Mouse (Mus musculus) left cerebral cortex, postnatal 10 days (tissue): Measurements from ENCODE around the gene Cttn. TPM values are rescaled to one million over a fixed set of nuclear protein-coding genes. Genes with fewer than 3 reads are reported as not detected.

Experiments
- DNase-seq, 2 experiments: peaks; one replicate each; pipeline ENCODE4 v3.0.0; 2021 to 2022; ENCODE audit warnings: low spot score in 2 of 2, mixed read lengths in 1 of 2; ENCODE audit errors: extremely low spot score in 1 of 2
- intact Hi-C: fragments of 180-260 bp; cut with DNase I; formaldehyde crosslinking; loops from one replicate; pipeline ENCODE4 v1.15.1; 2025
- total RNA-seq, 2 experiments: library from RNA; stranded (reverse); gene quantifications; 2 replicates each; pipeline ENCODE4 v1.2.3; 2021

Cttn gene
- 100 to 1,000 TPM; 122 to 136 TPM for total RNA-seq

DNA sequence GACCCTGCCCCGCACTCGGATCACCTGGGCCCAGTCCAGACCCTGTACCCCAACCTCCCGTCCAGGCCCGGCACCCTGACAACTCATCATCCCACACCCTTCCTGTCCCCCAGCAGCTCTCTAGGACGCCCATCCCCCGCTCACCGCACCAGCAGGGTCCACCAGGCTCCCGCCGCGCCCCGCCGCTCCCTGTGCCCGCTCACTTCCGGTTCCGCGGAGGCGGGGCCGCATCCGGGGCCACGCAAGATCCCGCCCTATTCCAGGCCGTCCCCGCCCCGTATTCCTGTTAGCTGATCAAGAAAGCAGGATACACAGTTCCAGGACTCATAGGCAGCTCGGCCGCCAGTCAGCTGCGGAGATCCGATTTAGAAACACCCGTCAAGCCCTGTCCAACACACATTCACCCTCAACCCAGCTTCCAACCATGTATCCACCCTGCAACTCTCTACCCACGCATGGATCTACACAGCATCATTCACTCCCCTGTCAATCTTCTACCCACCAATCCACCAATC is at the start of gene Cttn:
Cttn (minus strand) TSS at position 465 of the 515 bp plus-strand sequence.
- DNase-seq = peak; percentile 87 to 95
- intact Hi-C loops = no loop called here

DNA sequence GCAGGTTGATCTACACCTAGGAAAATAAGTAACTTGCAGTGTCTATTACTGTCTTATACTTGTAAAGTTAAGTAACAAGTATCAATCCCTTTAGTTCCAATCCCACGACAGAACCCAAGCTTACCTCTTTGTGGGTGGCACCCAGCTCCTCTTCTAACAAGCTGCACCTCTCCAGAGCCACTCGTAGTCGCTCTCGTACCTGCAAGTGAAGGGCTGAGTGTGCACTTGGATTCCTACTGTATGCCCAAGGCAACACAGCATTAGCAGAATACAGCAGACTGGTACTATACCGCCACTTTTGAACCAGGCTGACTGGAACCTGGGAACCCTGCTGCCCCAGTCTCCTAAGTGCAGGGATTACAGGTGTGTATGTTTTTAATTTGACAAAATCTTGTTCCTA is 49.0 kb upstream of the Cttn start:
- intact Hi-C loops = no loop called here

DNA sequence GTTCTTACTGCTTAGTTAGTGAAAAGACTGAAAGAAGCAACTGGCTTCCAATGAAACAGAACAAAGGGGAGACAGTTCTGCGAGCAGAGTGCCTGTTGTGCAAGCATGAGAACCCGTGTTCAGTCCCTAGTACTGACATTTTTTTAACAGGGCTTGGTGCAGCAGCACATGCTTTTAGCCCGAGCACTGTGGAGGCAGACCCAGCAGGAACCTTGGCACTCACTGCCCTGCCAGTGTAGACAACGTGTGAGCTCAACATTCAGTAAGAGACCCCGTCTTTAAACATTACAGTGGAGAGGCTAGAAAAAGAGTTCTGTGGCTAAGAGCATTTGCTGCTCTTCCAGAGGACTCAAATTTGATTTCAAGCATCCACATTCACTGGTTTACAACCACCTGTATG is 45.9 kb upstream of the Cttn start:
- intact Hi-C loops = no loop called here
- DNase-seq = no peak

More for the DNA sequence above, 49.0 kb upstream of the Cttn start:
- no peak for DNase-seq

DNA sequence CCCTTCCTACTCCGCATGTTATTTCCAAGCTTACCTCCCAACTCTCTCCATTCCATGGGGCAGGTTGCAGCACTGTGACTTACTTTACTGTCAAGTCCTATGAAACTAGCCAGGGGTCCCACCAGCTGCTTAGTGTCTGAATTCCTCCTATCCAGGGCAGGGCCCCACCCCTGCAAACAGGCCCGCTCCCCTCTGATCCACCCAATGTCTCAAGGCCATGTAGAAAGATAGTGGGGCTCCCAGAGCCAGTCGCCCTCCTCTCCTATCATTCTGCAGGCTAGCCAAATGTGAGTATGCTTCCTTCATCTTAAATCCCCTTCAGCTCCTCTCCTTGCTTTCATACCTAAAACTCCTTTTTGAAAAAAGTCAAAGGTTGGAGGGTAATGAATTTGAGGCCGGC is 38.3 kb upstream of the Cttn start:
- DNase-seq = no peak
- intact Hi-C loops = no loop called here

DNA sequence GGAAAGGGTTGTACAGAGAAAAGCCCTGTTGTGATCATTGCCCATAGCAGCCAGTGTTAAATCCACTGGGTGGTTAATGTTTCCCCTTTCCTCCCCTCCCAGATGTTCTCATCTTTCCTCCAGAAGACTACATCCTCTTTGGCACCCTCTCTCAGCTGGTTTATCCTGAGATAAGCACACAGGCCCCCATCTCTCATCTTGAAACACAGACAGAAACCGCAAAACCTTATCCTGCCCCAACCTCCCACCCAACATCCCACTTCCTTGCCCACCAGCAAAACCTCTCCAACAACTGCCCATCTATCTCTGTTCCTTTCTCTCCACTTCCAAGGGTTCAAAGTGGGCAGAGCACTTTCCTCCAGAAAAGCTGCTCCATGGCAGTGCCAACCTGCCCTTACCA is 36.0 kb upstream of the Cttn start:
- DNase-seq = no peak
- intact Hi-C loops = no loop called here

DNA sequence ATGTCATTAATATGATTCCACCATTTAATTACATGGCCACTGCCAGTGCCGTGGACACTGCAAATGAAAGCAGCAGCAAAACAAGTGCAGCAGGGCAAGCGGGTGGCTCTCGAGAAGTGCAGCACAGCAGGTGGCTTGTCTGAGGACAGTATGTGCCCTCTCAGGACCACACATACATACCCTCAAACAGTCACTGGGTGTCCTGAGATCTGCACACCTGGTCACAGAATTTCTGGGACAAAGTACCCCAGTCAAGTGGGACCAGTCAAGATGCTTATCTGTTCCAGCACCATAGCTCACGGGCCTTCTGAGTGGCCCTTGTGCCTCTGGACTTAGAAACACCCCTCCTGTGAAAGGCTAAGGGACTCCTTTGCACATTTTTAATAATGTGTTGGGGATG is 33.1 kb upstream of the Cttn start:
- intact Hi-C loops = no loop called here
- DNase-seq = no peak

DNA sequence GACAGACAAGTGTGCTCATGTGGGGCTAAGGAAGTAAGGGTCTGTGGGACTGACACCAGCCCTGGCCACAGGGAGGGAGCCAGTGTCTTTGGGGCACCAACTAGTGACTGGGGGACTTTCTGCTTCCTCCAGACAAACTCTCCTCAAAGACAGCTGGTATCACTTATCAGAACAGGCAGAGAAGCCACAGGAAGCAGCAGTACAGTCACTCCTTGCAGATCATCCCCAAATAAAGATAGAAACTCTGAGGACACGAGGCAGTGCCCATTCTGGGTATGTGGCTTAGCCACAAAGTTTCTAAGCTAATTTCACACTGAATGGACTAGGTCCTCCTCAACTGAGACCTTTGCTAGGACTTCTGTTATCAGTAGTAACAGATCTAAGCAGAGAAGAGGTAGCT is 22.1 kb upstream of the Cttn start:
- no peak for DNase-seq
- intact Hi-C loops = no loop called here

DNA sequence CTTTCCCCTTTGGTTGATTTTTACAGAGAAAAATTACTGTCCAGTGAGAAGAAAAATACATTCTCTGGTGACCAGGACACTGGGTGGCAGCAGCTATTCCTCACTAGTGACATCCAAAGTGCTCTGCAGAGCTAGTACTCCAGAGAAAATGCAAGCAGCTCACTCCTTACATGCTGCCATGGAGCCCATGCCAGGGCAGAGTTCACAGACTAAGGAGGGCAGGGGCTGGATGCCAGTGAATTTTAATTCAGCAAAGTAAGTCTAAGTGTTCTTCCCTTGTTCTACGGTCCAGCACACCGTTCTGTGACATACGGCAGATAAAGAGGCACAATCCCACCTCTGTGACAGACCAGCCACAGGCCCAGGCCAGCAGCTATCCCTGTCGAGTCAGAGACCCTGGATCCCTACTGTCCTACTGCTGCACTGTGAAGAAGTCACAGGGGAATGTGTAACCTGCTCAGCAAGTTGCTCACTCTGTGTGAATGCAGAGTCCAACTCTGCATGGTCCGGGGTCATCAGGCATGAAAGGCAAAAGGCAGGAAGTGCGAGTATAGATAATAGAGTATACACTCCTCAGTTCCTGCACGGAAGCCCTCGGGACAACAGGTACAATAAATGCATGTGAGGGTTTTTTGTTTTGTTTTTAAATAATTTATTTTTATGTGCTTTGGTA is 19.5 kb upstream of the Cttn start:
- DNase-seq = no peak
- intact Hi-C loops = no loop called here

DNA sequence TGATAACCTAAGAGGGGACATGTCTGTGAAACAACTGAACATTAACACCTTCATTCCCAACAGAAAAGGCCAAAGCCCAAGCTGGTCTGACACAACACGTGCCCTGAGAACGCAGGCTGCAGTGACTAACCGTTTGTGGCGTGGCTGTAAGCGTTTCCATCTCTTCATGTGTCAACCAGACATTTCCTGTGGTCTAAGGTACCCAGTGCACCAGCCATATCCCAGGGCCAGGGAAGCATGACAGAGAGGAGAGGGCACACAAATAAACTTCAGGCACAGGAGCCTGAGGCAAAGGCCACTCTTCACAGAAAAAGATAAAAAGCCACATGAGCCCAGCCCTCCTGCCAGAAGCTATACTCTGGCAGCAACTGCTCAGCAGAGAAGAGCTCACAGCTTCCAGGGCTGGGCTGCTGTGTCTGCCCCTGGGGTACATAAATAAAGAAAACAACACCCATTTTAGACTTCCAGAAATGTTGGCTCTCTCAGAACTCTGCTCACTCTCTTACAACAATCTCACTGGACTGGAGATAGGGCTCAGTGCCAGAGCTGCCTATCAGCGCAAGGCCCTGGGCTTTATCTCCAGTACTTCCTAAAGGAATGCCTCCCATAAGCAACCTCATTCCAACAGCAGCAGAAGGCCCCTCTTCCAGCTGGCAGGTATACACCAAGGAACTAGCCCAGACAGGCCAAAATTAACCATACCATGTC is 18.4 kb upstream of the Cttn start:
- intact Hi-C loops = no loop called here
- no peak for DNase-seq

DNA sequence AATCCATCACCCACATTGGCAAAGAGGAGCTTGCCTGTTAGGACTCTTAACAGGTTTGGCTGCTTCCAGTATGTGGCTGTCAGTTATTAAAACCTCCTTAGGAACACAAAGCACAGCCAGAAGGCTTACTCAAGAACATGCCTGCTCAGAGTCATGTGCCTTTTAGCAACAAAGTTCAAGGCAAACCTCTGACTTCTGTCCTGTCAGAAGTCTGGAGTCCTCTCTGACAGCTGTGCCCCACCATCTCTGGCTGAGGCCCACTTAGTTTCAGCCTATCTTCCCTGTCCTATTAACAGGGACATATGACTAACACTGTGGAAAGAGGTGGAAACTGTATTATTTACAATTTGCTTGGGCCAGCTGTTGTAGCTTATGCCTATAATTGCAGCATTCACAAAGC is 9.5 kb upstream of the Cttn start:
- DNase-seq = no peak
- intact Hi-C loops = no loop called here

DNA sequence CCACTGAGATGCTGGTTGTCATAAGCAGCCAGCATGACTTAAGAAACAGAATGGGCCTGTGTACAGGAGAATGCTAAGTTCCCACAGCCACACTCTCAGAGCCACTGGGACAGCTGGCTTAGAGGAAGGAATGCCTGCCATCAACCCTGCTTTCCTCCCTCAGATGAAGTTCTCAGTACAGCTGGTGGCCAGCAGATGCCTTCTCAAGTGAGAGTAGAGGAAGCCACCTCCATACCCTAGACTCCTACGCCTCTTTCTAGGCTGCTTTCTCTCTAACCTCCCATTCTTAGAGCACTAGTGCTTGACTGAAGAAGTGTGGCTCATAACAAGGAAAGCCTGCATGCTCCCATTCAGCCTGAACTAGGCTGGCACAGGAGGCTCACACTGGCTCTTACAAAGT is 8.8 kb upstream of the Cttn start:
- intact Hi-C loops = no loop called here

DNA sequence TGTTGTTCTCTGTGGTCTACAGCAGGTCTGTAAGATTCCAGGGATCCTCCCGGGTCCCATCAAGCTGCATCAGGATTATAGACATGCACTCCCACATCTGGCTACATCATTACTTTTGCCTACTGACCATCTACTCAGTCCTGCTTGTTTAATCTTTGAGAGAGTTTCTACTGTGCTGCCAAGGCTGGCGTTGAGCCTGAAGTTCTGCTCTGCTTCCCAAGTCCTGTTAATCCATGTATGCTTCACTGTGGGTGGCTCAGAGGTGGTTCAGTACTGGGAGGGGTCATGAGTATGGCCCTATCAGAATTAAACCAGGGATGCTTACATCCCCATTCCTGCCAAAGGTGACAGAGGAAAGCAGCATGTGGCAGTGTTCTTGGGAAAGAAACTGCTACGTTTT is 4.9 kb upstream of the Cttn start:
- DNase-seq = no peak

More for the DNA sequence above, 8.8 kb upstream of the Cttn start:
- peak in 1 of 2 experiments; percentile 20 for DNase-seq

DNA sequence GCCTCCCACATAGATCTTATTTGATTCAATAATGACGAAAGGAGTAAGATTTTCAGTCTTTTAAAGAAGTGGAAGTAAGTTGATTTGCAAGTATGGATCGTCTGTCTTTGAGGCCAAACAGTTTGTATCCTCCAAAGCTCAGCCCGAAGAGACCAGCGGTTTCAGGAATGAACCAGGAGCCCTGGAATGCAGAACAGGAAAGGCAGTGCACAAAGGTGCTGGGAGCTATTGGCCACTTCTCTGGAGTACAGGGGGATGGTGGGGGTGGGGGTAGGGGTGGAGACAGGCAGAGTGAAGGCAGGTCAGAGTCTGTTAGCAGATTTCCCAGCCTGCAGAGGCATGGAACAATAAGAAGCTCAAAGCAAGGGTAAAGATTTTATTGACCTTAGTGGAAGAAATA is 2.7 kb upstream of the Cttn start:
- intact Hi-C loops = no loop called here
- DNase-seq = no peak

More for the DNA sequence above, 4.9 kb upstream of the Cttn start:
- intact Hi-C loops = no loop called here

DNA sequence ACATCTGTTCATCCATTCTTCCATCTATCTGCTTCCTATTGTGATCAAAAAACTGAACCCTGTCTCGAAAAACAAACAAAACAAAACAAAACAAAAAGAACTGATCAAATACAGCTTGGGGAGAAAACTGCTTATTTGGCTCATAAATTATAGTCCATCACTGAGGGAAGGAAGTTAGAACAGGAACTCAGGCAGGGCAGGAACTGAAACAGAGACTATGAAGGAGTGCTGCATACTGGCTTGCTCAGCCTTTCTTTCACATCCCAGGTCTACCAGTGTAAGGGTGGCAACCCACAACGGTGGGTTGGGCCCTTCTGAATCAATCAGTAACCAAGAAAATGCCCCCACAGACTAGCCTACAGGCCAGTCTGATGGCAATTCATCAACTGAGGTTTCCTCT is 294 bp upstream of the Cttn start:
- no peak for DNase-seq
- intact Hi-C loops = no loop called here

DNA sequence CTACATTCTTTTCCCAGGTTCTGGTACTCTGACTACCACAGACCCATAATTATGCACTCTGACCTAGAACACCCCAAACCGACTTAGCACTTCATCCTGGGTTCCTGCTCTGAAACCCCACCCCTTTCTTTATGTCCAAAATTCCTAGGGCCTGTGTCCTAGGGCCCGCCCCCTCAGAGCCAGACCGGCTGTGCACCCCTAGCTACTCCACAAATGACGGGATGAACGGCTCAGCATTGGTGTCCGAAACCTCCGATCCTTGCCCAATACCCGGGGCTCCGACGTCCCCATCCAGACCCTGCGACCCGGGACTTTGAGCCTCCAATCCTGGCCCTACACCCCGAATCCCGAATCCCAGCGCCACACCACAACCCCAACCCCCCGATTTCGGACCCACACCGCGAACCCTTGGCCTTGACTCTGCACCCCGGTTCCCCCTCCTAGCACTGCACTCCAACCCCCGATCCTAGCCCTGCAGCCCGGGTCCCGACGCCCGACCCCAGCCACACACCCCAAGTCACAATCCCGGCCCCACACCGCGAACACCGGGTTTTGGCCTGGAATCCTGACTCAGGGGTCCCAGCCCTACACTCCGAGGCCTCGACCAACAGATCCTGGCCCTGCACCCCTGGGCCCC is 783 bp downstream of the Cttn start:
- DNase-seq = peak in 1 of 2 experiments; percentile 35
- intact Hi-C loops = no loop called here

DNA sequence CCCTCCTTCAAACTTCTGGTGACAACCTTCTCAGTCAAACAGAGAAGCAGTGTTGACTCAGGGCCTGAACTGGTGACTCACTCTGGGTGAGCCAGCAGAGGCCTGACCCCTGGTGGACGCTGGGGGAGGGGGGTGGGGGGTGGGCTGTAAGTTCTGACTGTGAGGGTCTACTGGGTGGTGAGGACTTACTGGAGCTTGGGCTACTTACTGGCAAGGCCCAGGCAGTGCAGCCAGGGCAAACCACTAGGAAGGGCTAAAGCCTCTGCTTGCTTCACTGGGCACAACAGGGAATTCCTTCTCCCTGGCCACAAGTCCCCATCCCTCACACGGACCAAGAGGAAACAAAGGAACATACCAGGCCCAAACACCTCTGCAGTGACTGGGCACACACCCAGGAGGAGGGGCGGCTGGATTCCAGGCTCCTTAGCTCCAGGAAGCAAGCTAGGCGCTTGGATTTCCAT is 1.6 kb downstream of the Cttn start:
- DNase-seq = peak in 1 of 2 experiments; percentile 54
- intact Hi-C loops = no loop called here

DNA sequence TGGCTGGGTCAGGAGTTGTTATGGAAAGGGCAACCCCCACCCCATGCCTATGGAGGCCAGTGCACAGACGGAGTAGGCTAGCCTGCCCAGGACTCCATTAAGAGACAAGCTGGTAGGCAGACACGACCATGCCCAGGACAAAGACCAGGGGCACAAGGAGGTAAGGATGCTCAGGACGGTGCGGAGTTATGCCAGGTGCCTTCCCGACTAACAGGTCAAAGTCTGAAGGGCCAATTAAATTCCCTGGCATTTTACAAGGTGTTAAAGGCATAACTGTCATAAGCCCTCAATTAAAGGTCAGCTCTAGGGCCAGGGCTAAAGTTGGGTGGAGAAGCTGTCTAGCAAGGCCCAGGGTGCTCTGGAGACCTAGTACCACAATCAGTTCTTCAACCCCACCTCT is 2.1 kb downstream of the Cttn start:
- DNase-seq = no peak
- intact Hi-C loops = no loop called here

DNA sequence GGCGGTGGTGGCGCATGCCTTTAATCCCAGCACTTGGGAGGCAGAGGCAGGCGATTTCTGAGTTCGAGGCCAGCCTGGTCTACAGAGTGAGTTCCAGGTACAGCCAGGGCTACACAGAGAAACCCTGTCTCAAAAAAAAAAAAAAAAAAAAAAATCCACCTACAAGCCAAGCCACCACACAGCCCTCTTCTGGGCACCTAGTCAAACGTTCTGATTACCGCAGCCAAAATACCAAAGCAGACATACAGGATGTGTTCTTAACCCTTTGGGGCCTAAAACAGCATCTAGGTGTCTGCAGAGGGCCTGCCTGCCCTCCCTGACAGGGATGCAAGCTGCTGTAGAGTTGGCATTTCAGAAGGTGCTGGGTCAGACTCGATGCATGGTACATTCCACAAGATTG is 8.2 kb downstream of the Cttn start:
- intact Hi-C loops = no loop called here
- no peak for DNase-seq

DNA sequence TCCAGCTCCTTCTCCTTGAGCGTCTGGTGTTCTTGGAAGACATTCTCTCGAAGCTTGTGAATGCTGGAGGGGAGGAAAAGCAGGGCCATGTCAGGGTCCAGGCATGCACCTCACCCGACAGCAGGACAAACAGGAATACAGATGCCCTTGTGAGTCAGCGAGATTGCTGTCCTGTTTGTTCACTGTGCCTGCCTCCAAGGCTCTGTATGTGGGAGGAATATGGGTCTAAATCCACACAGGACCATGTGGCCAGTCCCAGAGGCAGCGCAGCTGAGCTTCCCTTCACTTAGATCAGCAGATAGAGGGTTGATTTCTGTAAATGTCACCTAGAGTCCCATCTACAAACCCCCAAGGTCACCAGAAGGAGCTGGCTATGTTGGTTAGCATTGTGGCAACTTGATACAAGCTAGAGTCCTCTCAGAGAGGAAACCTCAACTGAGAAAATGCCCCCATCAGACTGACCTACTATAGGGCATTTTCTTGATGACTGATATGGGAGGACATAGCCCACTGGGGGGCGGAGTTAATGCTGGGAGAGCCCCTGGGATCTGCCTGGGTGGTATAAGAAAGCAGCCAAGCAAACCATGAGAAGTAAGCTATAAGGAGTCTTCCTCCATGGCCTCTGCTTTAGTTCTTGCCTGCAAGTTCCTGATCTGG is 9.4 kb downstream of the Cttn start:
- intact Hi-C loops = no loop called here
- no peak for DNase-seq
